Mouse (Mus musculus) kidney, adult 8-10 months (tissue): ENCODE results near the gene Pde2a.
"Not testable (repeated sequence)": the region's sequence is repeated elsewhere in the genome, so short reads cannot be mapped to it uniquely, and the experiment has no call there.

Source experiments
- DNase-seq, 2 experiments: peaks; one replicate each; pipeline ENCODE4 v3.0.0; 2022

Pde2a gene

DNA sequence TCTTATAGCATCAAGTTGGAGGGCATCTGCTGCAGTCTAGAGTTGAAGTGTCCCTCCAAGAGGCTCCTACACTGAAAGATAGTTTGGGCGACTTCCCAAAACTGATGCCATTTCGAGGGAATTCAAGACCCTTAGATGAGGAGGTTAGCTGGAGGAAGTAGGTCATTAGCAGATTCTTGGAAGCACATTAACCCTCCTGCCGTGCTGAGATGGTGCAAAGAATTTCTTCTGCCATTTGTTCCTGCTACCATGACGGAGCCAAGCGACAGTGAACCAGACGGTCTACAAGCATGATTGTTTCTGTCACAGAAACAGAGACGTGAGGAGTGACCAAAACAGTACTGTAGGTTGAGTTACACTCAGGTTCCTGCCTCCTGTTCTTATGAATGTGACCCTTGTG lies 105.0 kb downstream of the Pde2a start:
- DNase-seq = no peak

DNA sequence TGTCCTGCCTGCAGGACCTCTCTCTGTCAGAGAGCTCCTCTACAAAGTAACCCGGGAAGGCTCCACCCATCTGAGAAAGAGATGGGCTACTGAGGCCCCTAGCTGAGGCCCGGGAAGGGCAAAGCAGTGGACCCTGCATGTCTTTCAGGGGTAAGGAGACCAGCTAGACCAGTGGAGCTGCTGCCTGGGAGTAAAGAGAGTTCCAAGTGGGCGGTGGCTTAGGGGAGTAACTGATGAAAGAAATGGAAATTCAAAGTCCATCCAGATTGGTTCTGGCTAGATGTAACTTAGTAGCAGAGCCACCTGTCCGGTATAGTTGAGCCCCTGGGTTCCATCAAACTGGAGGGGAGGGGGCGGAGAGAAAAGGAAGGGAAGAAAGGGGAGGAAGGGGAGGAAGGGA lies 112.9 kb downstream of the Pde2a start:
- no peak for DNase-seq

DNA sequence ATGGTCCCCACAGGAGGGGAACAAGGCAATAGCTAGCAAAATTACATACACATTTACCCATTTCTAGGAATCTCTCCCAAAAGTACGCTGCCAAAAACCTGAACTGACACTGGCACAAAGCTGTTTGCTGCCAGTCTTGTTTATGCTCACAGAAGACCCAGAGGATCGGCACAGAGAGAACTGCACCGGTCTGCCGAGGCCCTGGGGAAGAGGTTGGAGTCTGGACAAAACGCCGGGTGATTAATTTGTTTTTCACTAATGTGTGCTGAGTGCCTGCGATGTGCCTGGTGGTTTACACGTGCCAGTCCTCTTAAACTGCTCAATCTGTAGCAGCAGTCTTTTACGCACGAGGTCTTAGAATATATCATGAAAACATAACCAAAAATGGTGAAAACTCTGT lies 113.6 kb downstream of the Pde2a start:
- no peak for DNase-seq

DNA sequence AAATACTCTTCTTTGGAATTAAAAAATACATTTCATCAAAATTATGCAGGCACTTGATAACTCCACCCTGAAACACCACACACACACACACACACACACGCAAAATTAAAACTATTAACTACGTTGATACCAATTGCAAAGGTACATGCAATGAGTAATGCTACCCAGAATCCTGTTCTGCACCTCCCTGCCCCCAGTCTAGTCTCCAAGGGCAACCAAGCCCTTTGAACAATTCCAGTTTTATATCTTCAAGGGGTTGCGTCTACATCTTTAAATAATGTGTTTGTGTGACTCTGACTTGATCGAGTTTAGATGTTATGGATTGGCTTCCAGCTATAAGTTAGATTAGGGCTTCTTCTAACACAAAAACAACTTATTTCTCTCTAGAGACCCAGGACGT lies 114.0 kb downstream of the Pde2a start:
- no peak for DNase-seq

DNA sequence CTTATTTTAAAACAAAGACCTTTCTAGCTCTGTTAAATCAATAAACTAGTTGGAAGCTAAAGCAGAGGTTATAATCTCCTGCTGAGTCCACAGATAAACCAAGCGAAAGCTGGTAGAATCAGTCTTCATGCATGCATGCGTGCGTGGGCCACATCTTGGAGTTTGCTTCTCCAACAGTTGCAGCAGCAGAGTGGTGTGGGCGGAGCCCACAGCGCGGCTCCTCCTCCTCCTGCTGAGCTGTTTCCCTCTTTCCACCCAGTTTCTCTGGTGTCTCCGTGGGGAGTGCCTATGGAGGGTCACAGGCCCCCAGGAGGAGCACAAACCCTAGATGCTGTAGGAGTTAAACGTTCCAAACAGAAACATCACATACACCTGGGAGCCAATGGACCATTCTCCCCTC lies 116.0 kb downstream of the Pde2a start:
- no peak for DNase-seq

DNA sequence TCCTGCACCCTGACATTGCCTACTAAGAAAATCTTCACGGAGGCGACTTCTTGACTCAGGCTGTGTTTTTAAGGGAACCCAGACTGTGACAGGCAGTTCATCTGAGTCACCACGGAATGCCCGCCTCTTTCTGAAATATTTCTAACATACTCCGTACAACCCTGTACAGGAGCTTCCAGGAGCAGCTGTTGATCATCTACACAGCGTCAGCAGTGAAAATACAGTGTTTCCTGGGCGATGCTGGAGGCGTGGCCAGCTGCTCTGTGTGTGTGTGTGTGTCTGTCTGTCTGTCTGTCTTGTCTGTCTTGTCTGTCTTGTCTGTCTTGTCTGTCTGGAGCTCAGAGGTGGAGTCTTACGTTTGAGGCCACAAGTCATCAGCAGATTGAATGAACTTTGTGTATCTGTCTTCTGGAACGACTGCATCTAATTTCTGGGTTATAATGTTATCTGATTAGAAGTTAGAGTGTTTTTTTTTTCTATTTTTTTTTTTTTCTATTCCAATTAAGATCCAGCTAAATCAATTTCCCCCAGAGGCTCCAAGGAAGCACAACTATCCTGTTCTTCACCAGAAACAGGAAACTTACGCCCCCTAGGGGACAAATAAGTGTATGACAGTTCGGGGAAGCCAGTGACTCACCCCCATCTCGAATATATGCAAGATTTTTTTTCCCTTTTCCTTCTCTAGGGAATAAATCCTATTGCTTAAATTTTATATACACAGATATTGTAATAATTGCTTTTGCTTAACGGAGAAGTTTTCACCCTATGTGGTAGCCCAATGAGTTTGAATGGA lies 116.8 kb downstream of the Pde2a start:
- DNase-seq = peak in 1 of 2 experiments; percentile 16

DNA sequence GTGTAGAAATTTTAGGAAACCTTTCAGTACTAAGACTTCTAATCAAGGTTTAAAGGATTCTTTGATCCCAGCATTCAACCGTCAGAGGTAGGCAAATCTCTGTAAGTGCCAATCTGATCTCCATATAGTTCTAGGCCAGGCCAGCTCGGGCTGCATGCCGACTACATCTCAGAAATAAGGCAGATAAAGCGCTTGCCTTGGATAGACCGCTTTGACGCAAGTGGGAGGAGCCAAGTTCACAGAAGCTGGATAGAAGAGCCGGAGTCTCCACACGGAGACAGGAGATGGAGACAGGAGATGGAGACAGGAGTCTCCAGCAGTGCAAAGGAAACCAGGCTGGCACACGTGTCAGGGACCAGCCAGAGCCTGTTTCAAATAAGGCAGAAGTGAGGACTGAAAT lies 118.3 kb downstream of the Pde2a start:
- DNase-seq = no peak

DNA sequence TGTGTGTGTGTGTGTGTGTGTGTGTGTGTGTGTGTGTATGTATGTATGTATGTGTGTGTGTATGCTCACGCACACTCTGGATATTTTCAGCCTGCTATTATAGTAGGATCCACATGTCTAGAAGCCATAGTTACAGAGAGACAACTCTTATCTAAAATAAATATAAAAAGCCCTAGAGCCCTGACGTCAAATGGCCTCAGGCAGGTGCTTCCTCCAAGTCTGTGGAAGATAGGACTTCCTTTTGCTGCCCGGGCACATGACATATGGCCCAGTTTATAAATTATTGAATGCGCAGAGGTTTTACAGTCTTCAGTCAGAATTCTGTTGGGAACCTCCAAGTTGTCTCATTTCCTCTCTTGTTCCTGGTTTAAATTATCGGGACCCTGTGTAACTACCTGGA lies 119.2 kb downstream of the Pde2a start:
- no peak for DNase-seq

DNA sequence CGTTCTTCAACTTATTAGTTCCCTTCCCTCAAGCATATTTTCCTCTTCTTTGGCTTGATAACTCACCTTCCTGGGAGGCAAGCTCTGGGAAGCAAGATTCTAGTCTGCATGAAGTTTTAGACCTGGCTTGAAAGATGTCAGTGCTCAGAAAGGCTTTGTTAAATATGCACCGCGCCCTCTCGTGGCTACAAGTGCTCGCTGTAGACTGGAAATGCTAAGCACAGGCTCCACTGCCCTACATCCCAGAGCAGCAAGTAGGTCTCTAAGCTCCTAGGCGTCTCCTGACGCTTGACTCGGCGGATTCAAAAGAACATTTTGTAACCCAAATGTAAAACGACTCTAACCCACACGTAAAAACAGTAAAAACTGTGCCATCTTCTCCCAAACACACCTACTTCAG lies 119.6 kb downstream of the Pde2a start:
- DNase-seq = peak; percentile 52 to 77

DNA sequence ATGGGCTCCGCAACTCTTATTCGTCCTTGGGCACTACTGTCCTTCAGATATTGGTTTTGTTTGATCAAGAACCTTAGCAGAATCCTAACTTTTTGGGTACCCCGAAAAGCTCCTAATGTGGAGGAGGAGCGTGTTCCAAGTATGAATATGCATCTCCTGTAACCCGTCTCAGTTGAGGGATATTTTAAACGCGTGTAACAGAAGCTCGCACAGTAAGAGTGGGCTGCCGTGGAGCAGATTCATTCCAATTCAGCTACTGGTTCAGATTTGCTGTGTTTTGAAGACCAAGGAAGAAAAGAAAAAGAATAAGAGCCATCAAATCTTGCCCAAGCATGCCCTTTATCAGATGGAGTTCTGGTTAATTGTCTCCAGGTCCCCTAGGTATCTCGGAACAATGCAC lies 120.2 kb downstream of the Pde2a start:
- DNase-seq = no peak

DNA sequence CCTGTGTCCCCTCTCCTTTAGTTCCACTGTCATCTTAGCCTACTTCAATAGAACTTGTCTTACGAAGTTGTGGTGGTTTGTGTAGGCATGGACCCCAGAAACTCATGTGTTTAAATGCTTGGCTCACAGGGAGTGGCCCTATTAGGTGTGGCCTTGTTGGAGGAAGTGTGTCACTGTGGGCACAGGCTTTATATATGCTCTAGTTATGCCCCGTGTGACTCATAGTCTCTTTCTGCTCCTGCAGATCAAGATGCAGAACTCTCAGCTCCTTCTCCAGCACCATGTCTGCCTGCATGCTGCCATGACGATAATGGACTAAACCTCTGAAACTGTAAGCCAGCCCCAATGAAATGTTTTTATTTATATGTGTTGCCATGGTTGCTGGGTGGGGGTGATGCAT lies 126.2 kb downstream of the Pde2a start:
- no peak for DNase-seq

DNA sequence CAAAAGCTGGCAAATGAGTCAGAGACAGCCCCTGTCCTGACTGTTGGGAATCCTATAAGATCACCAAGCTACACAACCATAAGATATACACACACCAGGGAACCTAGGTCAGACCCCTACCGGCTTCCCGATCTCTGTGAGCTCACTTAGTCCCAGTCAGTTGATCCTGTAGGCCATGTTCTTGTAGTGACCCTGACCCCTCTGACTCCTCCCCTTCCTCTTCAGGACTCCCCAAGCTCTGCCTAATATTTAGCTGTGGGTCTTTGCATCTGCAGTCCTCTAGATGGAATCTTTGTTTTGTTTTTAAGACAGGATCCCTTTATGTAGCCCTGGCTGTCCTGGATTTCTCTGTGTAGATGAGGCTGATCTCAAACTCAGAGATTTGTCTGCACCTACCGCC lies 127.8 kb downstream of the Pde2a start:
- DNase-seq = no peak

DNA sequence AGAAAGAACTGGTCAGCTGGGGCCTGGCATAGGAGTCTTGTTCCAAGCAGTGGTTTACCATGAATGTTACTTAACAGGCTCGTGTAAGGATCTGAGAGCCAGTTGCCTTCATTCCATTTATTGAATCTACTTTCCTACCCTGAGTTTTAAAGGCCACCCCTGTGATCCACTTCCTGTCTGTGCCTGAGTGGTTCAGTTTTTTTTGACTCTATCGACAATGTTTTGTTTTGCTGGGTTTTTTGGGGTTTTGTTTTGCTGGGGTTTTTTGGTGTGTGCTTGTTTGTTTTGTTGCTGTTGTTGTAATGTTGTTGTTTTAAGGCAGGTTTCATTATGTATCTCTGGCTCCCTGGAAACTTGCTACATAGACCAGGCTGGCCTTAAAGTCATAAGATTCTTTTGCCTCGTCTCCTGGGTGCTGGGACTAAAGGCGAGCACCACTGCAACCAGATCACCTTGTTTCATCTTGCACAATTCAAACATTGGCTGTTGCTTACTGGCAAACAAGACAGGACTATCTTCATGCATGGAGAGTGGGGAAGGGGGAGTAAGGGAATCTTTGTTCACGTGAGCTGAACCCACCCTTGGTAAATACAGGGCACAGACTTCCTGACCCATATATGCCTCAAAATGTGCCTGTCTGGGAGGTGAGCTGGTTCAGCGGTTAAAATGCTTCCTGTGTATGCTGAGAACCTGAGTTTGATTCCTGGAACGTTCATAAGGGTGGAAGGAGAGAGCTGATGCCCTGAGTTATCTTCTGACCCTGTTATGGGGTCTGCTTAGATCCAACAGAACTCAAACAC lies 129.4 kb downstream of the Pde2a start:
- DNase-seq = no peak

DNA sequence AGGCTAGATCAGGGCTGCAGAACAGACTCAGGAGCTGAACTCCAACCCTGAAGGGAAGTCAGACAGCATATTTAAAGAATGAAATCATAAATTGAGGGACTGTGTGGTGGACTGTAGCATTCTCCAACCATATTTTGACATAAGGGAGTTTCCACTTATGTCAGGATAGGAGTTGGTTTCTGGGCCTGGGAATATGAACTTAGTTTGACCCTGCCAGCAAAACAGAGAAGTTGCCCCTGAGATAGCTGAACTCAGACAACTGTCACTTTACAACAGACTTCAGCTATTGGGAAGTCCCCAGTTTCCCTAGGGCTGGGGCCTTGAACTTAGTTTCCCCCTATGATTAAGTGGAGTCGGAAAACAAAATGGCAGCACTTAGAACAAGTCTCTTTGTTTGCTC lies 130.0 kb downstream of the Pde2a start:
- no peak for DNase-seq

DNA sequence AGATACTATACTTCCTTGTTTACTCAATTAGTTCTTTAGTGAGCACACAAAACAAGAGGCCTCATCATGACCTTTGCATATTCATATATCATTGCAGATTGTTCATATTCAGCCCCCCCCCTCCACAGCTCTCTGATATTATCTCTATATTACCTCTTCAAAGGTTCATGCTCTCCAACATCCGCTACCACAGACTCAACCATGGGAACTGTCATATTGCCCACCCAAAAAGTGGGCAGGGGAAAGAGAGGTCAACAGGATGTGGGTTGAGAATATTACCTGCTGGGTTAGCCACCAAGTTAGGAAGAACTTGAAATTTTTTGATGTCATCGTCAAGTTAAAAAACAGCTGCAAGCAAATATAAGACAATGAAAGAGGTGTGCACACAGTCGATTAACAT lies 134.0 kb downstream of the Pde2a start:
- not testable (repeated sequence) for DNase-seq

DNA sequence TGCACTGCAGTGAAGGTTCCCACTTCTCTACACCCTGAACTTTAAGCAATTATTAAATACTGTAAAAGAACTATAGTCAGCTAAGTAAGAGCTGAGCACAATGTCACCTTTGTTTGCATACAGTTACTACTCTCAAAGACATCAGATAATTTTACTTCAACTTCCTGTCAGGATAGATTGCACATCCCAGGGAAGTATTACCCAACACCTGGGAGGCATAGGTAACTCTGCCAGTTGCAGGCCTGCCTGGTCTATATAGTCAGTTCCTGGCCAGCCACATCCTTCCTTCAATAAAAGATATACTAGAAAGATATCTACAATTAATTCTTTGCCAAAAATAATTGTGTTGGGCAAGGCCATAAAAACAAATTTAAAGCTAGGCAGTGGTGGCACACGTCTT lies 135.9 kb downstream of the Pde2a start:
- DNase-seq = no peak

DNA sequence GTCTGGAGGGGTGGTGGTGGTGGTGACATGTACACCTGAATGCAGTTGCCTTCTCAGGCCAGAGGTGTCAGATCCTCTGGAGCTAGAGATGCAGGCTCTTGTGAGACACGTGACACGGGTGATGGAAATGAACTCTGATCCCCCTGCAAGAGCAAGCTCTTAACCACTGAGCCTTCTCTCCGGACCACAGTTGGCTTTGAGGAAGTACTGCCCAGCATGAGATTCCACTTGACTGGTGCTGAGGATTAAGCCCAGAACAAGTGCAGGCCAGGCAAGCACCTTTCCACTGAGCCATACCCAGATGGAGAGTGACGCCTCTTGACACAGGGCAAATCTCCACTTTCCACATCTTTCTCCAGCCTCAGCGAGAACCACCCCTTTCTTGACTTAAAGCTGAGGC lies 137.9 kb downstream of the Pde2a start:
- not testable (repeated sequence) for DNase-seq
